Mouse (Mus musculus) adrenal gland, postnatal 4 days (tissue): Measurements from ENCODE around the gene Pltp. TPM values are rescaled to one million over a fixed set of nuclear protein-coding genes. Genes with fewer than 3 reads are reported as not detected.

Experiments
- total RNA-seq, 2 experiments: library from RNA; stranded (reverse); gene quantifications; 2 replicates each; pipeline ENCODE4 v1.2.3; 2021

Gene Pltp
- total RNA-seq, 2 experiments from 2014 or later = 25.7 to 28.9 TPM

Other genes starting within 250 kb of the Pltp start
- not detected for gene Wfdc6b, start 244.2 kb downstream of the Pltp start, total RNA-seq
- under 1 TPM; 0.20 to 0.39 TPM for gene Wfdc8, start 244.1 kb downstream of the Pltp start, total RNA-seq
- not detected for gene Wfdc16, start 218.9 kb downstream of the Pltp start, total RNA-seq
- under 1 TPM in 1 of 2 experiments, not detected in 1; 0.76 TPM for gene Wfdc10, start 201.7 kb downstream of the Pltp start, total RNA-seq
- not detected for gene Wfdc9, start 201.1 kb downstream of the Pltp start, total RNA-seq
- gene Wfdc11, start 183.6 kb downstream of the Pltp start, total RNA-seq = not detected
- gene Wfdc13, start 172.6 kb downstream of the Pltp start, total RNA-seq = not detected
- gene Spint4, start 159.2 kb downstream of the Pltp start, total RNA-seq = not detected
- gene Spint5, start 142.4 kb downstream of the Pltp start, total RNA-seq = not detected
- under 1 TPM; 0.90 to 0.92 TPM for gene Wfdc3, start 111.8 kb downstream of the Pltp start, total RNA-seq
- 10 to 100 TPM; 50.1 to 54.2 TPM for gene Dnttip1, start 111.7 kb downstream of the Pltp start, total RNA-seq
- gene Ube2c, start 87.8 kb downstream of the Pltp start, total RNA-seq = 10 to 100 TPM; 48.4 to 64.6 TPM
- gene Tnnc2, start 77.7 kb downstream of the Pltp start, total RNA-seq = 100 to 1,000 TPM in 1 of 2 experiments, 10 to 100 TPM in 1; 94.0 to 231 TPM
- gene Snx21, start 71.9 kb downstream of the Pltp start, total RNA-seq = 10 to 100 TPM; 40.5 to 42.9 TPM
- 10 to 100 TPM; 30.1 to 31.3 TPM for gene Acot8, start 52.8 kb downstream of the Pltp start, total RNA-seq
- 1 to 10 TPM; 3.8 to 4.5 TPM for gene Zswim3, start 52.6 kb downstream of the Pltp start, total RNA-seq
- gene Zswim1, start 35.0 kb downstream of the Pltp start, total RNA-seq = 10 to 100 TPM; 10.7 to 11.0 TPM
- gene Spata25, start 29.2 kb downstream of the Pltp start, total RNA-seq = 1 to 10 TPM in 1 of 2 experiments, under 1 TPM in 1; 0.76 to 1.7 TPM
- 100 to 1,000 TPM; 140 to 158 TPM for gene Ctsa, start 24.8 kb downstream of the Pltp start, total RNA-seq
- gene Neurl2, start 24.3 kb downstream of the Pltp start, total RNA-seq = 1 to 10 TPM; 5.4 to 7.4 TPM
- gene Pcif1, start 21.6 kb upstream of the Pltp start, total RNA-seq = 10 to 100 TPM; 78.8 to 80.7 TPM
- gene Zfp335, start 54.0 kb upstream of the Pltp start, total RNA-seq = 10 to 100 TPM; 20.7 to 21.7 TPM
- 1 to 10 TPM; 3.4 to 5.7 TPM for gene Mmp9, start 83.1 kb upstream of the Pltp start, total RNA-seq
- gene Slc12a5, start 103.1 kb upstream of the Pltp start, total RNA-seq = 10 to 100 TPM; 12.7 to 14.0 TPM
- 10 to 100 TPM; 43.7 to 50.1 TPM for gene Ncoa5, start 177.2 kb upstream of the Pltp start, total RNA-seq
- gene Cd40, start 197.9 kb upstream of the Pltp start, total RNA-seq = 1 to 10 TPM; 6.3 to 8.5 TPM
- gene 1700025C18Rik, start 233.0 kb upstream of the Pltp start, total RNA-seq = not detected